Mouse (Mus musculus) forebrain, embryonic 11.5 days (tissue): ENCODE measurements at regions not wholly inside any gene's neighbourhood (a gene's known extent, or its start where the extent isn't known, plus 50 kb on each side); places are given as distances from the start of the nearest gene placed in this dataset.

Experiments used
- ATAC-seq: fragments of 200-750 bp; cut with Nextera tagmentation; replicated peaks from 2 replicates; pipeline ENCODE4 v1.8.0; 2017; ENCODE audit warnings: moderate TSS enrichment; ENCODE audit not compliant: low FRiP score
- DNase-seq: peaks from one replicate; pipeline ENCODE4 v3.0.0-alpha.2; 2017; ENCODE audit warnings: low spot score
- H3K27ac ChIP-seq: fragments of 300-500 bp; sonication (generic); 2 replicates; pipeline ENCODE4 v1.5.1; 2014; ENCODE audit warnings: low read depth, low read length
- H3K27me3 ChIP-seq: fragments of 300-500 bp; sonication (generic); 2 replicates; pipeline ENCODE4 v1.6.1; 2014; ENCODE audit warnings: mild to moderate bottlenecking, low read length, mixed read lengths; ENCODE audit not compliant: control insufficient read depth, insufficient read depth
- H3K36me3 ChIP-seq: fragments of 300-500 bp; sonication (generic); 2 replicates; pipeline ENCODE4 v1.6.1; 2014; ENCODE audit warnings: mild to moderate bottlenecking, low read length, moderate library complexity, mixed read lengths; ENCODE audit not compliant: control insufficient read depth, insufficient read depth
- H3K4me1 ChIP-seq: fragments of 300-500 bp; sonication (generic); replicated peaks from 2 replicates; pipeline ENCODE4 v1.6.1; 2014; ENCODE audit warnings: low read length, mixed read lengths; ENCODE audit not compliant: control insufficient read depth, insufficient read depth
- H3K4me2 ChIP-seq: fragments of 300-500 bp; sonication (generic); 2 replicates; pipeline ENCODE4 v1.6.1; 2014; ENCODE audit warnings: low read depth, mild to moderate bottlenecking, low read length, moderate library complexity, mixed read lengths; ENCODE audit not compliant: severe bottlenecking
- H3K4me3 ChIP-seq: fragments of 300-500 bp; sonication (generic); 2 replicates; pipeline ENCODE4 v1.5.1; 2014; ENCODE audit warnings: low read depth, low read length
- H3K9ac ChIP-seq: fragments of 300-500 bp; sonication (generic); 2 replicates; pipeline ENCODE4 v1.6.1; 2014; ENCODE audit warnings: low read length
- H3K9me3 ChIP-seq: fragments of 300-500 bp; sonication (generic); 2 replicates; pipeline ENCODE4 v1.6.1; 2016; ENCODE audit warnings: low read length, mixed read lengths; ENCODE audit not compliant: control insufficient read depth
- WGBS: fragments of 180-500 bp; shearing (Covaris S2); extraction: QIAGEN DNeasy Blood & Tissue Kit; methylation state at CpG from one replicate; pipeline ENCODE4 v1.1.7; 2014; 5-methylcytosine and 5-hydroxymethylcytosine counted together

- H3K4me1 ChIP-seq = no peaks in the 10 kb centered on the region
- H3K4me2 ChIP-seq = no peak overlapping the region
- no peak overlapping the region for H3K4me3 ChIP-seq
- H3K9me3 ChIP-seq = no peaks in the 10 kb centered on the region
- ATAC-seq (no peak), DNase-seq (no peak)
- no peaks in the 10 kb centered on the region for H3K27me3 ChIP-seq
- H3K9ac ChIP-seq = no peak overlapping the region
- H3K27ac ChIP-seq = no peak overlapping the region
- no peaks in the 10 kb centered on the region for H3K36me3 ChIP-seq
Measured at GRCm38 (mm10) chr17:50453524-50453923, 55.7 kb upstream of the Plcl2 start.

GRCm38 (mm10) chr17:50453956-50454355 lies 55.2 kb upstream of the Plcl2 start:
- 89% methylated on average over 5 of the region's 5 CpGs for WGBS
- H3K36me3 ChIP-seq = no peaks in the 10 kb centered on the region

DNA sequence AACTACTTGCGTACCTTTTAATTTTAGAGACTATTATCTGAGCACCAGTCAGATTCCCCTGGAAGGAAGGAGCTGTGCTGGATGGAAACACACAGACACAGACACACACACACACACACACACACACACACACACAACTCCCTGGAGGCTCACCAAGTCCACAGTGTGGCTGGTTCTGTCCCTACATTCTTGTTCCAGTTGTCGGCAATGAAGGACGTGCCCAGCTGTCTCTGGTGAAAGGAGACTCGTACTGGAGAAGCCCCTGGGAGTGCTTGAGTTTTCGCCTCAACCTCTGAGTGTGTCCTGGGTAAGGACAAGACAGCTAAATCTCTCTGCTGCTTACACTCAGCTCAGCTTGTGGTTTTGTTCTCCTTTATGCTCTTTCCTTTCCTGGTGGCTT lies 54.3 kb upstream of the Plcl2 start:
- H3K36me3 ChIP-seq = no peaks in the 10 kb centered on the region
- WGBS = 82% methylated on average over 5 of the region's 5 CpGs
- no peaks in the 10 kb centered on the region for H3K4me1 ChIP-seq
- H3K27ac ChIP-seq = no peak overlapping the region
- no peak overlapping the region for H3K9ac ChIP-seq
- no peaks in the 10 kb centered on the region for H3K27me3 ChIP-seq
- DNase-seq (no peak), ATAC-seq (no peak)
- no peak overlapping the region for H3K4me2 ChIP-seq
- H3K9me3 ChIP-seq = no peaks in the 10 kb centered on the region
- no peak overlapping the region for H3K4me3 ChIP-seq

More at GRCm38 (mm10) chr17:50453956-50454355, 55.2 kb upstream of the Plcl2 start:
- Histone ChIP-seq H3K9me3 (no peaks in the 10 kb centered on the region), H3K27ac (no peak overlapping the region), H3K4me1 (no peaks in the 10 kb centered on the region), H3K27me3 (no peaks in the 10 kb centered on the region), H3K4me3 (no peak overlapping the region), H3K9ac (no peak overlapping the region), H3K4me2 (no peak overlapping the region)
- ATAC-seq (no peak), DNase-seq (no peak)

DNA sequence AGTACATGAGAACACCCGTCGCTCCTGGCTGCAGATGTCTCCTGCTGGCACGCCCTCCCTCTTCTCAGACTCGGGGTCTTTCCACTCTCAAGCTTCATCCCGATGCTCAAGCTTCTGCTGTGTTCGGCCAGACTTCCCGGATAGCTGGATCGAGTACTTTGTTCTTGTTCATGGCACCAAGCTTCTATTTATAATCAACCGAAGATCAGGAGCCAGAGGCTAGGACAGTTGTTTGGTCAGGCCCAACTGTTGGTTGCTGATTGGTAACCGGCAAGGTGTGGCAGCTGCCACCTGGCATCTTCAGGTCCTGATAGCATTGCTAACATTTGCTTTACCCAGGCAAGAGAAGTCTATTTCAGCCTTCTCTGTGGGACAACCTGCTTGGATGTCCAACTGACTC lies 53.5 kb upstream of the Plcl2 start:
- no peak overlapping the region for H3K4me3 ChIP-seq
- no peak overlapping the region for H3K4me2 ChIP-seq
- DNase-seq = no peak
- no peak overlapping the region for H3K9ac ChIP-seq
- no peaks in the 10 kb centered on the region for H3K9me3 ChIP-seq
- 94% methylated on average over 10 of the region's 10 CpGs for WGBS
- no peaks in the 10 kb centered on the region for H3K27me3 ChIP-seq
- no peak overlapping the region for H3K27ac ChIP-seq
- H3K4me1 ChIP-seq = no peaks in the 10 kb centered on the region
- H3K36me3 ChIP-seq = no peaks in the 10 kb centered on the region
- ATAC-seq = no peak

DNA sequence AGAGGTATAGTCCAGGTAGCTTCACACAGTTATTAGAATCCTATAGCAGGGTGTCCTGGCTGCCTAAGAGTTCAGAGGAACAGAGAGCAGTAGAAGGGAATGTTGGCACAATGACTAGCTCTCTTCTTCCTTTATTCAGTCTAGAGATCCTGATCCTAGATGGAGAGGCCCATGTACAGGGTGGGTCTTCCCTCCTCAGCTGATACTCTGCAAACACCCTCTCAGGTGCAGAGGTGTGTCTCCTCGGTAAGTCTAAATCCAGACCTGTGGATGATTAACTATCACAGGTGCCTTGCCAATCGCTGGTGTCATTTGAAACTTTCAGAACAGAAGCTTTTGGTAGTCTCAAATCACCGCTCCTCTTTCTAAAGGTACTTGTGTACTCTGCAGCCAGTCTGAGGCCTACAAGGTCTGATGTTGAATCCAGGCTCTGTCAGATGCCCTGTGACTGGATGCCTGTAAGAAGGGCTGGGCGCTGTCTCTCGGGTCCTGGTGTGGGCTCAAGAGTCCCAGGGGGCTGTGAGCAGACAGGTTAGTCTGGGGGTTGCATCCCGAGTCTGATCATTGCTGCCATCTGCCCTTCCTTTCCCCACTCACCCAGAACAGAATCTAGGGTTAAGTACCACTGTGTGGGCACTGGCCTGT lies 52.0 kb upstream of the Plcl2 start:
- Histone ChIP-seq H3K27ac (no peak overlapping the region), H3K9me3 (no peaks in the 10 kb centered on the region), H3K4me2 (no peak overlapping the region), H3K4me1 (no peaks in the 10 kb centered on the region), H3K9ac (no peak overlapping the region), H3K27me3 (no peaks in the 10 kb centered on the region), H3K36me3 (no peaks in the 10 kb centered on the region), H3K4me3 (no peak overlapping the region)
- no peak for DNase-seq
- no peak for ATAC-seq
- WGBS = 90% methylated on average over 6 of the region's 6 CpGs

GRCm38 (mm10) chr17:50458232-50458631 lies 51.0 kb upstream of the Plcl2 start:
- no peak overlapping the region for H3K27ac ChIP-seq
- 83% methylated on average over 4 of the region's 4 CpGs for WGBS
- ATAC-seq (no peak), DNase-seq (no peak)
- H3K4me1 ChIP-seq = no peaks in the 10 kb centered on the region
- no peak overlapping the region for H3K4me2 ChIP-seq
- H3K27me3 ChIP-seq = no peaks in the 10 kb centered on the region
- H3K9ac ChIP-seq = no peak overlapping the region
- no peaks in the 10 kb centered on the region for H3K9me3 ChIP-seq
- no peak overlapping the region for H3K4me3 ChIP-seq
- no peaks in the 10 kb centered on the region for H3K36me3 ChIP-seq
